Mouse (Mus musculus) adrenal gland, adult 2 months (tissue): ENCODE results near the gene Stx1a. TPM values are rescaled to one million over a fixed set of nuclear protein-coding genes. Genes with fewer than 3 reads are reported as not detected.
"Not testable (repeated sequence)": the region's sequence is repeated elsewhere in the genome, so short reads cannot be mapped to it uniquely, and the experiment has no call there.

Source experiments
- DNase-seq: peaks from one replicate; pipeline ENCODE4 v3.0.0; 2021
- polyA plus RNA-seq: library from polyadenylated mRNA; depleted of rRNA; stranded (reverse); fragments of >200 nt; gene quantifications from 2 replicates; pipeline ENCODE4 v1.2.3, GENCODE M21; 2012
- total RNA-seq, 2 experiments: library from RNA; stranded (reverse); gene quantifications; 2 replicates each; pipeline ENCODE4 v1.2.3; 2021

Gene Stx1a
- total and polyA plus RNA-seq, 3 experiments = 5.9 to 31.8 (median 7.5) TPM

DNA sequence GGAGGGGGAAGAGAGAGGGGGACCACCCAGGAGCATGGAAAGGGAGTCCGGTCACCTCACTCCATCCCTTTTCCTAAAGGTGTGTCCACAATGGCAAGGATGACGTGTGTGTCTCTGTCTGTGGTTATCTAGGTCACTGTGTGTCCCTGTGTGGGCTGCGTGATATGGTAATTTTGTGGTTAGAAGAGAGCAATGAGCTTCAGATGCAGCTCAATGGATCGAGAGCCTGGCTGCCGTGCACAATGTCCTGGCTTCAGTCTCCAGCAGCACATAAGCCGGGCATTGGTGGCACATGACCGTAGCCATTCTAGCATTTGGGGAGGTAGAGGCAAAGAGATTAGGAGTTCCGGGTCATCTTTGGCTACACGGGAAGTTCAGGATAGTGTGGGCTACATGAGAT lies 16.3 kb downstream of the Stx1a start:
- no peak for DNase-seq

DNA sequence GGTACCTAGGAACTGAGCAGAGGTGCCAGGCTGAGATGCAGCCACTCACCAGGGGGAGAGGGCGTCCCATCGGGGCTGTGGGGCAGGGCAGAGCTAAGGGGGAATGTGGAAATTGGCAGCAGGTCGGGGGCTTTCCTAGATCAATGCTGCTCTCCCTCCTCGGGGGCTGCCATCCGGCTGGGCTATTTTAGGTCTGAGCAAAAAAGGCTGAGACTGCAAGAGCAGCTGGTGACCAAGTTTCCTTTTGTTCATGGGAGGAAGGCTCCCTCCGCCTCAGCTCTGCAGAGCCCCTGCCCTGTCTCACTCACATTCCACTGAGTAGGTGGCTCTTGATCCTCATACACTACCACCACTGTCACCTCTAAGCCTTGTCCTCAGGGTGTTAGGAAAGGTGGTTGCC lies 16.8 kb downstream of the Stx1a start:
- DNase-seq = no peak

DNA sequence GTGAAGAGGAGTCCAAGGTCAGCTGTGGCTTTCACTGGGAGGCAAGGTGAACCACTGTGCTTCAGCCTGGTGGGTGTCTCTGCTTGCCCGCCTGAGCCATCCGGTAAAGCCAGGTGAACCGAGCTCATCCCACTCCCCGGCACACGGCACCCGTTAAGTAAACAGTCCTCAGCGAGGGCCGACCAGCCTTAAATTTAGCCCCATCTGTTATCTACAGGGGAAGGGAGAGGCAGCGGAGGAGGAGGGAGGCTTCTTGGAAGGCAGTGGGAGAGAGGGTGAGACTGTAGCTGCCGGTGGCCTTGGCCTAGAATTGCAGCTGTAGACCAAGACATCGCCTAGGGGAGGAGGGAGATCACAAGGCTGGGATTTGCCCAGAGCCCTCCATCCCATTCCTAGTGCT lies 17.5 kb downstream of the Stx1a start:
- DNase-seq = peak; percentile 75

DNA sequence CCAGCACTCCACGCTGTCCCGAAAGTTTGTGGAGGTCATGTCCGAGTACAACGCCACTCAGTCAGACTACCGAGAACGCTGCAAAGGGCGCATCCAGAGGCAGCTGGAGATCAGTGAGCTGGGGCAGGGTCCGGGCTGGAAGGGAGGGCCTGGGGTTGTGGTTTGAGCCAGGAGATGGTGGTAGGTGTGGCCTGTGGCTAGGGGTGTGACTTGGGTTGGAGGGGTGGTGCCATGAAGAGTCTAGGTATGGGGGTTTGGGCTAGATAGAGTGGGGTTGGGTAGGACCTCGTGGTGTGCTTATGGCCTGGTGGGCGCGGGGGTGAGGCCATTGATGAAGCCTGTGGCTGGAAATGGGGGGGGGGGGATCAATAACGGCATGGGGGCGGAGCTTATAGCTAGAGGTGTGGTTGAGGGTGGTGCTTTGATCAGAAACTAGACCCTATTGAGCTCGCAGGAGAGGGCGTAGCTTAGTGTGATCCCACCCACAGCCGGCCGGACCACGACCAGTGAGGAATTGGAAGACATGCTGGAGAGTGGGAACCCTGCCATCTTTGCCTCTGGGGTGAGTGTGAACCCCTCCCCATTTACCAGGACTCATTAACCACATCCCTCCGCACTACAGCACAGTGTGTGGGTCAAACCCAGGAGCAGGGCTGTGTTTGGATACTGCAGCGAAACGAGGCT lies 19.0 kb downstream of the Stx1a start:
- DNase-seq = no peak

DNA sequence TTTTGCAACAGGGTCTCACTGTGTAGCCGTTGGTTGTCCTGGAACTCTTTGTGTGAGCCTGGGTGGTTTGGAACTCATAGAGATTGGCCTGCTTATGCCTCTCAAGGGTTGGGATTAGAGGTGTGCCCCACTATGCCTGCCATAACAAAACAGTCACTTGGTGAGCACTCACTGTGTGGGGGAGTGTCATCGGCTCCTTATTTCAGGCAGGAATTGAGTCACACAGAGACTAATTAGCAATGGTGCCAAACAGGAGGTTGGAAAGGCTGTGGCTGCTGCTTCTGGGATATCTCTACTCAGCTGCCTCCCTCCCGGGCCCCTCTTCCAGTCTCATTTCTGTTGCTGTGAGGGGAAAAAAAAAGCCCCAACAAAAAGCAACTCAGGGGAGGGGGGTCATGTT lies 21.3 kb downstream of the Stx1a start:
- DNase-seq = no peak

DNA sequence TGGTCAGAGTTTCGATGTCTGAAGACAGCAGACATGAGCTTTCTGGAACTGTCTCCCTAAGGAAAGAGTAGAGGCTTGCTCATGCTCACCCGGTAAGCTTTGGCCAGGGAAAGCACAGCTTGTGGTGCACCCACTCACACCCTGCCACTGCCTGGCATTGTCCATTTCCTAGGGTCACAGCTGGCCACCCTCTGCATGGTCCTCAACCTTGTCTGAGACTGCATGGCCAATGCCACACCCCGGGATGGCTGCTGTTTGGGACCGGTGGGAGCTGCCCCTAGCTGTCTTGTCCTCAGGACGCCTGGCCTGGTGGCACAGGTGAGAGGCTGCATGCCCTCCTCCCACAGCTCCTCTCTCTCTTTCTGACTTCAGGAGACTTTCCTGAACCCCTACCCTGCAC lies 25.3 kb downstream of the Stx1a start:
- no peak for DNase-seq

DNA sequence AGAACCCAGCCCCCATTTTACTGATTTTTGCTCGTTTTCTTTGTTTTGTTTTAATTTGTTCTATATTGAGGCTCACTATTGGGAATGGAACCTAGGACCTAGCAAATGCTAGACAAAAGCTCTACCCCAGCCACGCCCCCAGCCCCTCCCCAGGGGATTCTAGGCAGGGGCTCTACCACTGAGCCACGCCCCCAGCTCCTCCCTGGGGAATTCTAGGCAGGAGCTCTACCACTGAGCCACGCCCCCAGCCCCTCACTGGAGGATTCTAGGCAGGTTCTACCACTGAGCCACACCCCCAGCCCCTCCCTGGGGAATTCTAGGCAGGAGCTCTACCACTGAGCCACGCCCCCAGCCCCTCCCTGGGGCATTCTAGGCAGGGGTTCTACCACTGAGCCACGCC lies 26.0 kb downstream of the Stx1a start:
- DNase-seq = not testable (repeated sequence)

DNA sequence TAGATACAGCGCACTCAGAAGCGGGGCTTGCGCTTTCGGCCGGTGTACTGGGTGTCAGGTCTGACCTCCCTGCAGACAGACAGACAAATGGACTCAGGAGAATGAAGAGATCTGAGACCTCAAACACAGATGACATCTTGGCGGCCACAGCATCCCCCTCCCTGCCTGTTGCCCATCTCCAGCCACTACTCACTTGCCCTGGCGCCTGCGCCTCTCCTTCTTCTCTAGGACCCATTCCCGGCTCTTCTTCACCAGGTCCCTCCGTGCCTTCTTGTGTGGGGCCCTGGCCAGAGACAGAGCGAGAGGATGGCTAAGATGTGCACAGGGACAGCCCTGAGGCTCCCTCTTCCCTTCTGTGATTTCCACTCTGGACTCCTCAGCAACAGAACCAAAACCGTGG lies 30.1 kb downstream of the Stx1a start:
- DNase-seq = no peak

DNA sequence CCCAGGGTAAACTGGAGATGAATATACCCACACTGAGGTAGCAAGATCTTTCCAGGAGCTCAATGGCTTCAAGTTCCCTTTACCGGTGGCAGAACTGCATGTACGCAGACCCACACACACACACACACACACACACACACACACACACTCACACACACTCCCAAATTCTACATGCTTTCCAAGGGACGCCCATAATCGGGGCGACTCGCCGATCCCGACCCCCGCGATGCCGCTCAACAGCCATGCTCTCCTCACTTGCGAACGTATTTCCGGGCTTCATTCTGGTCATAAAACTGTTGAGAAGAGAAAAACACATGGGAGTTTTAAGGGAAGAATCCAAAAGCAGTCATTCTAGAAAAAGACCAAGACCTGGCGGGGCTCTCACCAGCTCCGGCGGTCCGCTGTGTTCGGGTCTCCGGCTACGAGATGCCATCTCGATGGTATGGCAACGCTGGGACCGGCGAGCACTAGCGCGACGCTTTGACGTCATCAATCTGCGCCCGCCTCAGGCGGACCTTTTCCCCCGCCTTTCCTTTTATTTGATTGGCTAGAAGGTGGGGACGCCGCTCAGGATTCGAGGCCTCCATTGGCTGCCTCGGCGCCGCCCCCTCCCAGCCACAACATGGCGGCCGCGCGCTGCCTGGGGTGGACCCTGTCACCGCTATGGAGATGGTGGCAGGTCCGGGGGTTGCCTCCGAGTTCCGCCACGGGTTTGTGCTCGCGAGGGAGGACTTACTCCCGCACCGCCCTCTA lies 40.5 kb downstream of the Stx1a start, which contains the start of gene Dnajc30:
Gene Dnajc30 (plus strand): TSS at position 574 of the 753 bp plus-strand sequence.
- DNase-seq = peak; percentile 97

DNA sequence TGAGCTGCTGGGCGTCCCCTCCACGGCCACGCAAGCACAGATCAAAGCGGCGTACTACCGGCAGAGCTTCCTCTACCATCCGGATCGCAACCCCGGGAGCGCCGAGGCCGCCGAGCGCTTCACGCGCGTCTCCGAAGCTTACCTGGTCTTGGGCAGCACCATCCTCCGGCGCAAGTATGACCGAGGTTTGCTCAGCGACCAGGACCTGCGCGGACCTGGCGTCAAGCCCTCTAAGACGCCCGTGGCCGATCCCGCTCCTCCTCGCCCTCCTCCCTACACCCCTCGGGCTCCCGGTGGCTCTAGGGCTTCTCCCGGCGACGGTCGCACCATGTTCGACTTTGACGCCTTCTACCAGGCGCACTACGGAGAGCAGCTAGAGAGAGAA lies 41.1 kb downstream of the Stx1a start:
- no peak for DNase-seq

DNA sequence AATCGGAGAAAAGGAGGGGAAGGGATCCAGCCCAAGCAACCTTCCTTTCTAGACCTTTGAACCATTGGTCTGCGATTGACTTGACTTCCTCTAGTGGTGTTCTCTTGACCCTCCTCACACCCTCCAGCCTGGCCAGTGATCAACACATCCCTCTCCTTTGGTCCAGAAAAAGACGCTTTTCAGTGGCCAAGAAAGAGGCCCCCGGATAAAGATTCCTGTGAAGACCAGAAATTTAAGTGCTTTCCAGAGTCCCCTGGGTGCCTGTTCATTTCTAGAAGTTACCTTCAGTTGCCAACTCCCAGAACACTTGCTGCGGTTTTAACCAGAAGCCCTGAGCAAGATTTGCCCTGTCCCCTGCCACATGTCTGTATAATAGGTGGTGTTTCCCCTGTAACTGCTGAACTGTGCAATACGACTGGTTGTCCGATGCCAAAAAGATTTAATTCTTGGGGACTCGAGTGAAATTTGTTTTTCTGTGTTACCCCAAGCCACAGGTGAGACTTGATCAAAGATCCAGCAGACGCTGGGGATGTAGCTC lies 41.7 kb downstream of the Stx1a start, which contains the start of gene Bud23:
Gene Bud23 (minus strand): TSS at position 51 of the 538 bp plus-strand sequence.
- DNase-seq = not testable (repeated sequence)

DNA sequence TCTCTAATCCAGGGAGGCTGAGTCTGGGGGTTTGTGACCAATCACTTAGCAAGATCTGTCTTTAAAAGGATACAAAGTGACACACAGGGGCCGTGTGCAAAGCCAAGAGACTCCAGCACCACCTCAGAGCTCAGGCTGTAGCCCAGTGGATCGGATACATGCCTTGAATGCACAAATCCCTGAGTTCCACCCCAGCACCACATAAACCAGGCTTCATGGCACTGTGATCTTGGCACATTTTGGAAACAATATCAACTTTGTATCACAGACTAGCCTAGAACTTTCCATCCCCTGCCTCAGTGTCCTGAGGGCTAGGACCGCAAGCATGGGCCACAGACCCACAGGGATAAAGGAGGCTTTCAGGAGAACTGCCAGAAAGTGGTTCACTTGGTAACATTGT lies 42.7 kb downstream of the Stx1a start:
- DNase-seq = no peak

DNA sequence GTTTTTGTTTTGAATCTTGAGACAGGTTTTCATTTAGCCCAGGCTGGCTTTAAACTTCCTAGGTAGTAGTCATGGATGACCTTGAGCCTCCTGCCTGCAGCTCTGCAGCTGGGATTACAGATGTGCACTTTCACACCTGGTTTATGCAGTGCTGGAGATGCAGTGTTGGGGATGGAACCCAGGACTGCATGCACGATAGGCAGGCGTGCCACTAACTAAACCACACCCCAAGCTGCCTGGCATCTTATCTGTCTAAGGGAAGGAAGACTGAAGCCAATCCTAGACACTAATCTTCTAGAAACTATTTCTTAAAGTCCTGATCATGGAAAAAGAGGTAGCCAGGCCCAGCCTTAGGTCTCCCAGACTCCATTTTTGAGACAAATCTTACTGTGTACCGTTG lies 47.2 kb downstream of the Stx1a start:
- DNase-seq = no peak

DNA sequence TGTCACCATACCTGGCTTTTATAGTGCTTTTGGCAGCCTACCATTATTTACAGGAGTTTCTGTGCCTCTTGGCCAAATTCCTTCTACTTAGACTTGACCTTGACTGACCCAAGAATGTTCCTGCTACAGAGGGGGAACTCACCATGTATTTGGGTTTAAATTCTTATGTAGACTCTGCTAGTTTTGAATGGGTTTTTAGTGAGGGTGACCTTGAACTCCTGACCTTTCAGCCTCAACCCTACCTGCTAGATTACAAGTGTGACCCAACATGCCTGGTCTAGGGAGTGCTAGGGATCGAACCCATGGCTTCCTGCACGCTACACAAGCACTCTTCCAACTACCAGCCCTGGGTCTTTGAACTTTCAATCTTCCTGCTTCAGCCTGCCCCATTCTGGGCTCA lies 48.8 kb downstream of the Stx1a start:
- DNase-seq = no peak

DNA sequence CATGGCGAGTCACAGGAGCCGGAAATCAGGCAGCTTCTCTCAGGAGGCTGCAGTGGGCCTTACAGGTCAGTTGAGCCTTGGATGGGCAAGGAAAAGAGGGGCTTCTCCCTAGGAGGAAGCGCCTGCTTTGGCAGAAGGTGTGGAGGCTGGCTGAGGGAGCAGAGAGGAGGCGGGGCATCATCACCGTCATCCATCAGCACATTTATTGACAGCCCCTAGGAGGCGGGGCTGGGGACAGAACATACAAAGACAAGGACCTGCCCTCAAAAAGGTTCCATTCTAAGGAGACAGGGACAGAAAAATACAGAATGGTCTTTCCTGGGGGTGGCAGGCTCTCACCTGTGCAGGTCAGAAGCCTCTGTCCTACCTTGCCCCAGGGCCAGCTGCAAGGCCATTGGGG lies 49.4 kb downstream of the Stx1a start:
- no peak for DNase-seq

DNA sequence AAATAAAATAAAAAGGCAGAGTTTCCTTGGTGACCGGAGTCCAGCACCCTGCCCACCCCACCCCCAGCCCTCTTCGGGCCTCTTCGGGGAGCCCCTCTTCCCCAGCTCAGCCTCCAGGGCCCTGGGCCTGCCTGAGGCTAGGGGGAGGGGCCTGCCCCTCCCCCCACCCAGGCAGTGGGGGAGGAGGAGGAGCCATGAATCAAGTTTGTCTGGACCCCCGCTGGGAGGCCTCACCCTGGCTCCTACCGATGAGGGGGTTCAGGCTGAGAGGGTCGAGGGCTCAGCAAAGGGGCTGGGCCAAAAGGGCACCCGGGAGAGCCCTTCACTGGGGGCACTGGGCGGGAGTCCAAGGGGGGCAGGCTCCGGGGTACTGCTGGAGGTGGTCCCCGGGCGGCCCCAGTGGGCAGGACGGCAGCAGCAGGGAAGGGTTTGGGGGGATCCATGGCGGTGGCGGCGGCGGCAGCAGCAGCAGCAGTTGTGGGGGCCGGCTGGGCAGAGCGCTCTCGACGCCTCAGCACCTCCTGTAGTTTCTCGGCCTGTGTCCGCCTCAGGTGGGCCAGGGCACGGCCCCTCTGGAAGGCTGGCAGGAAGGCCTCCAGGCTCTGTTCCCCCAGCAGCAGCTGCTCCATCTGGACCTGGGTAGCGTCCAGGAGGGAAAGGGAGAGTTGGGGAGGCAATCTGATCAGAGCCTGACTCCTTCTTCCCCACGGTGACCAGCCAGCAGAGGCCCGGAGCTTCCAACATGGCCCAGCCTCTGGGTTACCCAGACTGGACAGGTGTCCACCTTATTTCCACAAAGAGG lies 50.3 kb downstream of the Stx1a start:
- no peak for DNase-seq

DNA sequence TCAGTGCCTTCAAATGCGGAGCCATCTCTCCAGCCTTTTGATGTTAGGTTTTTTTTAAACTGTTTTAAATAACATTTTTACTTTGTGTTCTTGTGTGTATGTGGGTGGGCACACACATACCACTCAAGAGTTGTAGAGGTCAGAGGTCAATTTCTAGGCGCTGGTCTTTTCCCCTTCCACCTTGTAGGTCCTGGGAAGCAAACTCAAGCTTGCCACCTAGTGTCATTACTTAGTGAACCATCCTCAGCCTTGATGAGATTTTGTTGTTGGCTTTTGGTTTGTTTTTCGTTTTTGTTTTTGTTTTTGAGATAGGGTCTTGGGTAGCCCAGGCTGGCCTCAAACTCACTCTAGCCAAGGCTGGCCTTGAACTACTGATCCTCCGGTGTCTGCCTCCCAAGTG lies 52.4 kb downstream of the Stx1a start:
- DNase-seq = no peak

DNA sequence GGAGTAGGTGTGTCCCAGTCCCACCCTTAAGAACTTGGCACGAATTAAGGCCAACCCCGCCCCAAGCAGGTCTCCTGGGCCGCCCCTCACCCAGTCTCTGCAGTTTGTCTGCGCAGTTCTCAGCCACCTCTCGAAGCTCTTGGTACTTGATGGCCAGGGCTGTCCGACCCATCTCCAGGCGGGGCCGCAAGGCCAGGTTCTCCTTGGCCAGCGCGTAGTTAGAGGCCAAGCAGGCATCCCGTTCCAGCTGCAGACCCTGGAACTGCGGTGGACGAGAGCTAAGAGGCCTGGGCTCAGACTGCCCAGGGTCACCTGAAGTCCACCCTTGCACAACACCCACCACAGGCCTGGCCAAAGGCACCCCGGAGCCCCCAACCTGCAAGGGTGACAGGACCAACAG lies 53.1 kb downstream of the Stx1a start:
- no peak for DNase-seq

DNA sequence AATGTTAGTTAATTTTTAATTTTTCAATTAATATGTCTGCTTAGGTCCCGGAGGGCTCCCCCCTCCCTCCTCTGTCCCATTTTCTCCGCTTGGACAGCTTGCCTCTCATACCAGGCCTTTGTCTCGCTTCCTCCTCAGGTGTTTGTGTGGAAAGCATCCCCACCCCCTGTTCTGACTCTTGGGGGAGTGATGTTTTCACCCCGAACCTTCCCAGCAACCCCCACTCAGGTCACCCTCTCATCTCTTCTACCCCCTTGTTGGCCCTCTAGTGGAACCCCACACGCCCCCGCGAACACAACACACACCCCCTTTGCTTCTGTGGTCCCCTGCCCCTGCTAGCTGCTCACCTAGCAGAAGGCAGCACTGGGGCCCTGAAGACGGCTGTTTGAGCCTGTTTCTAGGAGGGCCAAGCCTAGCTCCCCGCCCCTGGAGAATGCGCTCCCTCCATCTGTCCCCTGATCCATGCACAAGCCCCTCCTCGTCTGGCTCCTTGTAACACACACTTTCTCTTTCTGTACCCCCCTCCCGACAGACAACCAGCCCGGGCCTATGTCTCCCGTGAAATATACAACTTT lies 53.7 kb downstream of the Stx1a start:
- no peak for DNase-seq

DNA sequence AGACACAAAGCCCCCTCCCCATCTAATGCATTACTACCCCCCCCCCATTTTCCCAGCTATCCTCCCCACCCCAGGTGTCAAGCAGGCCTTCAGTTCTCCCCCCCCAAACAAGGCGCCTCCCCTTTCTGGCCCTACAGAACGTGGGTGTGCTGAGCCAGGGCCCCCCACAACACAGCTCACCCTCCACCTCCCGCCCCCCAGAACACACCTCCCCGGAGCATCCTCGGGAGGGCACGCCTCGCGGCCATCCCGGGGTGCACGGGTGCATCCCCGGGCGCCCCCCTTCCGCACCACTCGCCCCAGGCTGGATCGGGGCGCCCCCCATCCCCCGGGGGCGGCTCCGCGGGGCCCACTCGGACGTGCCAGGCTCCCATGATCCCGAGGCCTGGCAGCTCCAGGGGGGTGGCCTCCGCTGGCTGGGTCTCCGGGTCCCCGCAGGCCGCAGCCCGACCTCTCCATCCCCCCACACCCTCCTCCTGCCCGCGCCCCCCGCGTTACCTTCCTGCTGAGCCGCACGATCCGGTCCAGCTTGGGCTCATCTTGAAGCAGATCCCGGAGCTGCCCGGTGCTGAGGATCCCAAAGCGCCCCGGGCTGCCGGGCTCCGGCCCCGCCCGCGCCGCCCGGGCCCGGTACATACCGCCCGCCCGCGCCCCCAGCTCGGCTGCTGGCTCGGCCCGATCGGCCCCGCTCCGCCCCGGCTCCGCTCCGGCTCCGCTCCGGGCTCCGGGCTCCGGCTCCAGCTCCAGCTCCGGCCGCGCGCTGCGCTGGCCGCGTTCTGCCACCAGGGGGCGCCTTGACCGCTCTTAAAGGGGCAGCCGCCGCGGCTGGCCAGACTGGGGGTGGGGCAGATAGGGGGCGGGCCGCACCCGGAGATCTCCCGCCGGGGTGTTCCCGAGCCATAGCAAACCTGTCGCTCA lies 54.5 kb downstream of the Stx1a start, which contains the start of gene Vps37d:
Gene Vps37d (minus strand): TSS at position 703 of the 918 bp plus-strand sequence.
- DNase-seq = peak; percentile 94

DNA sequence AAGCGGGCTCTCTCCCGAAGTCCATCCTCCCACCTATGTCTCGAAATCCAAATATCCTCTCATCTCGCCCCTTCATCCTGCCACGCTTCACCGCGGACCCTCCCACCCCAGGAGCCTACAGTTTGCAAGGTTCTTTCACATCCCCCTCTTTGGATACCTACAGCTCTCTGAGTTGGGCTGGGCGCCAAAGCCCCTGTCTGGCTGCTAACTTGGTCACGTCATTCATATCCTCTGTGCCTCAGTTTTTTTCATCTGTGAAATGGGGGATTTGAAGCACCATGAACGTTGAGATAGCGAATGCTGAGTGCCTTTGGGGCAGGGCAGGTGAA lies 55.2 kb downstream of the Stx1a start:
- DNase-seq = no peak
